Mouse (Mus musculus) hindbrain, embryonic 12.5 days (tissue): ENCODE results near the gene Mageb3. TPM values are rescaled to one million over a fixed set of nuclear protein-coding genes. Genes with fewer than 3 reads are reported as not detected.
A peak's percentile ranks its signal among the peaks of the same experiment; 100 is the strongest.
"Not testable (repeated sequence)": the region's sequence is repeated elsewhere in the genome, so short reads cannot be mapped to it uniquely, and the experiment has no call there.

ENCODE experiments used
- ATAC-seq: fragments of 200-750 bp; cut with Nextera tagmentation; 2 replicates; pipeline ENCODE4 v1.8.0; 2017; ENCODE audit warnings: moderate TSS enrichment; ENCODE audit not compliant: low FRiP score
- H3K27ac ChIP-seq: fragments of 300-500 bp; sonication (generic); 2 replicates; pipeline ENCODE4 v1.5.1; 2016; ENCODE audit warnings: mild to moderate bottlenecking
- H3K27me3 ChIP-seq: fragments of 300-500 bp; sonication (generic); 2 replicates; pipeline ENCODE4 v1.6.1; 2016; ENCODE audit warnings: mild to moderate bottlenecking
- H3K36me3 ChIP-seq: fragments of 300-500 bp; sonication (generic); 2 replicates; pipeline ENCODE4 v1.6.1; 2016; ENCODE audit warnings: mild to moderate bottlenecking
- H3K4me1 ChIP-seq: fragments of 300-500 bp; sonication (generic); 2 replicates; pipeline ENCODE4 v1.6.1; 2016
- H3K4me2 ChIP-seq: fragments of 300-500 bp; sonication (generic); replicated peaks from 2 replicates; pipeline ENCODE4 v1.6.1; 2016; ENCODE audit warnings: mild to moderate bottlenecking
- H3K4me3 ChIP-seq: fragments of 300-500 bp; sonication (generic); 2 replicates; pipeline ENCODE4 v1.5.1; 2016; ENCODE audit warnings: mild to moderate bottlenecking
- H3K9ac ChIP-seq: fragments of 300-500 bp; sonication (generic); 2 replicates; pipeline ENCODE4 v1.6.1; 2016; ENCODE audit warnings: mild to moderate bottlenecking, moderate library complexity
- H3K9me3 ChIP-seq: fragments of 300-500 bp; sonication (generic); replicated peaks from 2 replicates; pipeline ENCODE4 v1.6.1; 2016; ENCODE audit warnings: mild to moderate bottlenecking
- WGBS: fragments of 180-500 bp; shearing (Covaris S2); methylation state at CpG from one replicate; pipeline ENCODE4 v1.1.7; 2016; 5-methylcytosine and 5-hydroxymethylcytosine counted together
- polyA plus RNA-seq: library from polyadenylated mRNA; unstranded; fragments of >200 nt; fragmentation: Nextera tagmentation; extraction: Ambion mirVana; gene quantifications from 2 replicates; pipeline ENCODE4 v1.2.1, GENCODE M21; 2016

Gene Mageb3
- 0.40 and 0.60 TPM in 2 replicates for polyA plus RNA-seq

GRCm38 (mm10) chr2:121955765-121956223 is at the start of gene Mageb3, which contains the start of gene Ctdspl2:
Gene Mageb3 (minus strand): TSS chr2:121956092.
Gene Ctdspl2 (plus strand): TSS chr2:121956001.
- H3K9ac ChIP-seq, result peak within 1 kb of the TSS; percentile 85
- H3K36me3 ChIP-seq, result no peaks in the 10 kb centered on the region
- H3K4me3 ChIP-seq, result peak within 1 kb of the TSS; percentile 61
- H3K27ac ChIP-seq, result peak within 1 kb of the TSS; percentile 92
- WGBS, result under 1% methylated on average over 45 of the region's 48 CpGs
- peaks cover 20% of the 10 kb centered on the region for H3K4me1 ChIP-seq
- H3K9me3 ChIP-seq, result no peaks in the 10 kb centered on the region
- no peaks in the 10 kb centered on the region for H3K27me3 ChIP-seq
- peak within 1 kb of the TSS; percentile 74 for H3K4me2 ChIP-seq
- ATAC-seq, result peak; percentile 97

DNA sequence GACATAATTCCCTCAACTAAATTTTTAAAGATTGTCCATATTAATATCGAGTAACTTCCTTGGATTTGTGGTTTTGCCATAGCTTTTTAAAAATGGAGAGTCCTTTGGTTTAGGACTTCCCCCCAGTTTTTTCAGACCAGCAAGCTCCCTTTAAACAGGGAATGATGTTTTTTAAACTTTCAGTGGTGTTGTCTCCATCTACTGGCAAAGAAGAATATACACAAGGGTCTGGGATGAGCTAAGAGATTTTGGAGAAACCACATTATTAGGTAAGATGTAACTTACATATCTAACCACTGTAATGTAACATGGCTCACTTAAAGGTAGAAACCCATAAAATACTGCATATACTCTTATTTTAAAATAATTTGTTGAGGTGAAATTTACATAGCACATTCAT is 39.8 kb upstream of the Mageb3 start:
- H3K36me3 ChIP-seq, result peaks cover 21% of the 10 kb centered on the region

GRCm38 (mm10) chr2:121957216-121957792 is 1.4 kb upstream of the Mageb3 start:
- peak overlapping the region; percentile 85 for H3K9ac ChIP-seq
- WGBS, result 15% methylated on average over 8 of the region's 8 CpGs
- H3K27ac ChIP-seq, result peak overlapping the region; percentile 92; the same call in 1 of the 2 replicates
- peak overlapping the region; percentile 61 for H3K4me3 ChIP-seq
- no peak for ATAC-seq
- H3K9me3 ChIP-seq, result no peaks in the 10 kb centered on the region
- H3K4me2 ChIP-seq, result peak overlapping the region; percentile 74
- no peaks in the 10 kb centered on the region for H3K27me3 ChIP-seq
- no peaks in the 10 kb centered on the region; the same call in 1 of the 2 replicates for H3K36me3 ChIP-seq
- peaks cover 20% of the 10 kb centered on the region for H3K4me1 ChIP-seq

More for the DNA sequence above, 39.8 kb upstream of the Mageb3 start:
- Histone ChIP-seq H3K9ac (no peak overlapping the region), H3K27me3 (no peaks in the 10 kb centered on the region), H3K27ac (no peak overlapping the region), H3K4me1 (no peaks in the 10 kb centered on the region), H3K9me3 (no peaks in the 10 kb centered on the region), H3K4me2 (no peak overlapping the region), H3K4me3 (no peak overlapping the region)
- WGBS, result 95% methylated on average over 1 of the region's 1 CpGs
- no peak for ATAC-seq

DNA sequence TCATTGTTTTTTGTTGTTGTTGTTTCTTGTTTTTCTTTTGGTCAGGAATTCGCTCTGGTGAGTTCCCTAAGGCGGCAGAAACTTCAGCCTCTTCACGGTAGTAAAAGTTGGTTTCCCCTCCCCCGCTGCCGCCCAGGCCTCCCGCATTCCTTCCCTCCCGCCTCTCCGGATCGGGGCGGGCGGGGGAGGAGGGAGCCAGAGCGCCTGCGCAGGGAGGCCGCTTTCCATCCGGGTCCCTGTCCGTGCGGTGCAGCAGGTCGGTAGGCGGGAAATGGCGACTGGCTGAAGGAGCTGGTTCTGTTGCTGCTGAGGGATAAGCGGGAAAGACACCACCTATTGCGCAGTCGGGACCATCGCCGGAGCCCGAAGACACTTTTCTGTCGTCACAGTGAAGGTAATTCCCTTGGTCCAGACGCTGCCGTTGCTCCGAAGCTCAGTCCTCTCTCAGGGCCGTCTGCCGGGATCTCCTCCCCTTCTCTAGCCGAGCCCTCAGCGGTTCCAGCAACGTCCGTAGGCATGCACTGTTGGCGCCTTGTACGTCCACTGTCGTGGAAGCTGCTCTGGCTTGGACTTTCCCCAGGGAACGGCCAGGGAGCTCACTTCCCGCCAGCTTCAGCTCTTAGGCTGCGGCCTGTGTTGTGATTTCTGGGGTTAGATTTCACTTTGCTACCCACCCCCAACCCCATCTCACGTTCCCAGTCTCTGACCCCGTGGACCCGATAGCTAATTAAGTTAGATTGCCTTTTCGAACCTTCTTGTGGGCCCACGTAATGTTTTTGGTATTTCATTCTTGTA is 529 bp upstream of the Mageb3 start:
- Histone ChIP-seq H3K4me3 (peak overlapping the region; percentile 61), H3K4me2 (peak overlapping the region; percentile 74), H3K9ac (peak overlapping the region; percentile 85), H3K27me3 (no peaks in the 10 kb centered on the region), H3K36me3 (no peaks in the 10 kb centered on the region), H3K4me1 (peaks cover 20% of the 10 kb centered on the region), H3K27ac (peak overlapping the region; percentile 92), H3K9me3 (no peaks in the 10 kb centered on the region)
- peak; percentile 95 for ATAC-seq
- 1% methylated on average over 46 of the region's 47 CpGs for WGBS

GRCm38 (mm10) chr2:121954971-121955656 is 778 bp downstream of the Mageb3 start:
- Histone ChIP-seq H3K27ac (peak overlapping the region; percentile 92), H3K27me3 (no peaks in the 10 kb centered on the region), H3K4me2 (peak overlapping the region; percentile 74), H3K9ac (peak overlapping the region; percentile 85), H3K9me3 (no peaks in the 10 kb centered on the region), H3K4me1 (peaks cover 20% of the 10 kb centered on the region), H3K4me3 (peak overlapping the region; percentile 61), H3K36me3 (no peaks in the 10 kb centered on the region)
- 0 out of 2 replicates have a peak, but pooled peaks have one; percentile 1 for ATAC-seq
- WGBS, result 21% methylated on average over 10 of the region's 10 CpGs

GRCm38 (mm10) chr2:121943364-121943763 is 12.5 kb downstream of the Mageb3 start:
- Histone ChIP-seq H3K9me3 (no peaks in the 10 kb centered on the region), H3K9ac (no peak overlapping the region), H3K4me2 (no peak overlapping the region), H3K27ac (no peak overlapping the region), H3K27me3 (no peaks in the 10 kb centered on the region), H3K36me3 (no peaks in the 10 kb centered on the region), H3K4me1 (no peaks in the 10 kb centered on the region), H3K4me3 (no peak overlapping the region)
- WGBS, result 83% methylated on average over 3 of the region's 3 CpGs
- no peak for ATAC-seq

GRCm38 (mm10) chr2:121937624-121938023 is 18.3 kb downstream of the Mageb3 start:
- H3K4me2 ChIP-seq, H3K4me1 ChIP-seq, H3K9me3 ChIP-seq, H3K27me3 ChIP-seq, H3K9ac ChIP-seq, H3K27ac ChIP-seq, ATAC-seq, H3K4me3 ChIP-seq: not testable (repeated sequence)
- 80% methylated on average over 2 of the region's 2 CpGs for WGBS
- peaks cover 11% of the 10 kb centered on the region; the same call in 1 of the 2 replicates for H3K36me3 ChIP-seq

DNA sequence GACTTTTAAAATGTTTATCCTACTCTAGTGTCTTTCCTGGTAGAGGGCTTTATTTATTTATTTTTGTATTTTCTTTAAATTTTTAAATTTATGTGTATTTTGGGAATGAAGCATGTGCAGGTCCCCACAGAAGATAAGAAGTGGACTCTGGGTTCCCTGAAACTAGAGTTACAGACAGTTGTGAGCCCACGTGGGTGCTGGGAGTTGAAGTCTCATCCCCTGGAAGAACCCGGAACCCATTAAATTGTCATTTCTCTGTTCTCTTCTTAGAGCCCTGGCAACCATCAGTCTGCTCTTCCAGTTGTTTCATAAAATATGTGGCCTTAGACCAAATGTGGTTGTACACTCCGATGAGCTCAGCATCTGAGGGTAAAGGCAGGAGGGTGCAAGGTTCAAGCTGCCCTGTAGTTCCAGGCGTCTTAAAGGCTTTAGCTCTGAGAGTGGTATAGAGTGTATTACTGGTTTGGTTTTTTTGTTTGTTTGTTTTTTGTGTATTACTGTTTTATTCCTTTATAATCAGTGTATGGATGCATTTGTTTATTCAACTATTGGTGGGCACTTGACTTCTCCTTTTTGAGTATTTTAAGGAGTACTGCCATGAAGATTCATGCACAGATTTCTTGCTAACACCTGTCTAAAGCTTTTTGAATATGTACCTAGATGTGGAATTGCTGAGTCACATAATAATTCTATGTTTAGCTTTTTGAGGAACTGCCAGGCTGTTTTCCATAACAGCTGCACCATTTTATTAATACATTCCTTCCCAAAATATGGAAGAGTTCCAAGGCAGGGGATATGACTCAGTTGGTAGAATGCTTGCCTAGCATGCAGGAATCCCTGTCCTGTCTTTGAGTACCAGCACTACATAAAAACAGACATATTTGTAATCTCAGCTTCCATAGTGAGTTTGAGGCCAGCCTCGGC is 39.6 kb downstream of the Mageb3 start:
- no peak for ATAC-seq
- Histone ChIP-seq H3K4me2 (no peak overlapping the region), H3K36me3 (peaks cover 8% of the 10 kb centered on the region; the same call in 1 of the 2 replicates), H3K4me3 (no peak overlapping the region), H3K9ac (no peak overlapping the region), H3K9me3 (no peaks in the 10 kb centered on the region), H3K4me1 (no peaks in the 10 kb centered on the region), H3K27me3 (no peaks in the 10 kb centered on the region), H3K27ac (no peak overlapping the region)
- 92% methylated on average over 5 of the region's 5 CpGs for WGBS

DNA sequence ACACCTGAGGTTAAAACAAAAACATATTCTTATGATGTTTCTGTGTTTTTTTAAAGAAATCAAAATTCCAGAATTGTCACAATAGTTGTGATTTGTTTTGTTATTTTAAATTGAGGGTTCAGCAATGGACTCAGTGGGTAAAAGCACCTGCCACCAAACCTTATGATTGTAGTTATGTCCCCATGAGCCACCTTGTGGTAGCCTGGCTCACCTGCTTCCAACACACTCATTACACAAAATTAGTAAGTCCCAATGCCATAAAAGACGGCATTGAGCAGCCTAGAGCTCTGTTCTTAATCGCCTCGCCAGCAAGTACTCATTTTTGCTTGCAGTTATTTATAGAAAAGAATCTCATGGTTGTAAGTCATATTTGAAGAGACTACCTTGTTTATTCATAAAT is 45.9 kb downstream of the Mageb3 start:
- Histone ChIP-seq H3K36me3 (peaks cover 15% of the 10 kb centered on the region; the same call in 1 of the 2 replicates), H3K4me1 (no peaks in the 10 kb centered on the region), H3K4me3 (no peak overlapping the region), H3K9me3 (no peaks in the 10 kb centered on the region), H3K4me2 (no peak overlapping the region), H3K9ac (no peak overlapping the region), H3K27me3 (no peaks in the 10 kb centered on the region), H3K27ac (no peak overlapping the region)
- ATAC-seq, result no peak
- WGBS, result 88% methylated on average over 3 of the region's 3 CpGs
